Mouse (Mus musculus) frontal cortex, postnatal 36 days (tissue): ENCODE data around the gene Insl5.
A peak's percentile ranks its signal among the peaks of the same experiment; 100 is the strongest.

ENCODE experiments used
- DNase-seq, 2 experiments: peaks; one replicate each; pipeline ENCODE4 v3.0.0; 2022; ENCODE audit warnings: low spot score in 2 of 2

The Insl5 gene

GRCm38 (mm10) chr4:103026621-103027020 is at the start of gene Insl5:
Gene Insl5 (minus strand): TSS chr4:103026842.
- DNase-seq, result no peak

GRCm38 (mm10) chr4:103070631-103071030 is 44.0 kb upstream of the Insl5 start:
- no peak for DNase-seq

GRCm38 (mm10) chr4:103067906-103068655 is 41.4 kb upstream of the Insl5 start:
- DNase-seq, result no peak

- DNase-seq, result no peak
Measured at GRCm38 (mm10) chr4:103064976-103065375, 38.3 kb upstream of the Insl5 start.

- no peak for DNase-seq
Measured at GRCm38 (mm10) chr4:103064421-103064820, 37.8 kb upstream of the Insl5 start.

- DNase-seq, result peak in 1 of 2 experiments; percentile 28
Measured at GRCm38 (mm10) chr4:103056909-103057308, 30.3 kb upstream of the Insl5 start.

GRCm38 (mm10) chr4:103048046-103048445 is 21.4 kb upstream of the Insl5 start:
- DNase-seq, result no peak

- no peak for DNase-seq
Measured at GRCm38 (mm10) chr4:103042997-103043396, 16.4 kb upstream of the Insl5 start.

GRCm38 (mm10) chr4:103039838-103040191 is 13.2 kb upstream of the Insl5 start:
- no peak for DNase-seq

GRCm38 (mm10) chr4:103039103-103039837 is 12.6 kb upstream of the Insl5 start:
- DNase-seq, result no peak

- DNase-seq, result no peak
Measured at GRCm38 (mm10) chr4:103028177-103029088, 1.8 kb upstream of the Insl5 start.

GRCm38 (mm10) chr4:103027745-103028144 is 1.1 kb upstream of the Insl5 start:
- DNase-seq, result no peak

- no peak for DNase-seq
Measured at GRCm38 (mm10) chr4:103013490-103013889, 13.2 kb downstream of the Insl5 start.

GRCm38 (mm10) chr4:103011823-103012222 is 14.8 kb downstream of the Insl5 start:
- no peak for DNase-seq

GRCm38 (mm10) chr4:103010734-103011133 is 15.9 kb downstream of the Insl5 start:
- DNase-seq, result no peak

GRCm38 (mm10) chr4:103006943-103007418 is 19.7 kb downstream of the Insl5 start:
- no peak for DNase-seq

GRCm38 (mm10) chr4:103006266-103006665 is 20.4 kb downstream of the Insl5 start:
- no peak for DNase-seq

- DNase-seq, result no peak
Measured at GRCm38 (mm10) chr4:103005190-103005945, 21.3 kb downstream of the Insl5 start.

GRCm38 (mm10) chr4:103004681-103005080 is 22.0 kb downstream of the Insl5 start:
- no peak for DNase-seq

- DNase-seq, result no peak
Measured at GRCm38 (mm10) chr4:102991685-102992084, 35.0 kb downstream of the Insl5 start.
